Mouse (Mus musculus): Measurements from ENCODE around the gene Asb16. TPM values are rescaled to one million over a fixed set of nuclear protein-coding genes. Genes with fewer than 3 reads are reported as not detected.

Asb16 gene
- polyA plus RNA-seq, 1 experiment: not detected

GRCm38 (mm10) chr11:102323516-102323915, 55.0 kb downstream of the Asb16 start:
- no peak overlapping the region for H3K4me3 ChIP-seq (ENCODE audit: insufficient read depth, poor library complexity, severe bottlenecking)
- H3ac ChIP-seq (ENCODE audit: control insufficient read depth, insufficient read length, low read depth): no peak overlapping the region
- no peaks in the 10 kb centered on the region for H3K36me3 ChIP-seq (ENCODE audit: control insufficient read depth, insufficient read depth)
- TF ChIP-seq MYOG (IDR thresholded peaks at IDR 0.05; ENCODE audit: control insufficient read depth, extremely low read depth, insufficient read length): no peak
- TF ChIP-seq CTCF (IDR thresholded peaks at IDR 0.05; ENCODE audit: control insufficient read depth, insufficient read depth, insufficient read length): no peak
- no peak for TF ChIP-seq MAX (IDR thresholded peaks at IDR 0.05)
- no peak for TF ChIP-seq MYOD1 (IDR thresholded peaks at IDR 0.05; ENCODE audit: control insufficient read depth, insufficient read length, low read depth)
- H3K79me2 ChIP-seq (ENCODE audit: control insufficient read depth, insufficient read depth): peaks cover 7% of the 10 kb centered on the region
- H3K79me3 ChIP-seq (ENCODE audit: low read depth): peaks cover 1% of the 10 kb centered on the region
- H3K27me3 ChIP-seq (ENCODE audit: control insufficient read depth, insufficient read depth, insufficient read length): peaks cover 14% of the 10 kb centered on the region

- H3ac ChIP-seq (ENCODE audit: control insufficient read depth, insufficient read length, low read depth): no peak overlapping the region
- TF ChIP-seq CEBPB (IDR thresholded peaks at IDR 0.05; ENCODE audit: low read depth): no peak
- no peak for TF ChIP-seq CTCF (IDR thresholded peaks at IDR 0.05; ENCODE audit: control insufficient read depth, insufficient read depth, insufficient read length)
- TF ChIP-seq MAX (IDR thresholded peaks at IDR 0.05): no peak
- TF ChIP-seq FOSL1 (IDR thresholded peaks at IDR 0.05; ENCODE audit: insufficient read depth, low read length, poor library complexity, severe bottlenecking): no peak
- no peak for TF ChIP-seq MYOG (IDR thresholded peaks at IDR 0.05; ENCODE audit: control insufficient read depth, extremely low read depth, insufficient read length)
- no peak for TF ChIP-seq MYOD1 (IDR thresholded peaks at IDR 0.05; ENCODE audit: control insufficient read depth, insufficient read length, low read depth)
- TF ChIP-seq USF1 (IDR thresholded peaks at IDR 0.05; ENCODE audit: low read depth): no peak
- no peaks in the 10 kb centered on the region for H3K79me2 ChIP-seq (ENCODE audit: control insufficient read depth, insufficient read depth)
- no peaks in the 10 kb centered on the region for H3K36me3 ChIP-seq (ENCODE audit: control insufficient read depth, insufficient read depth)
- no peaks in the 10 kb centered on the region for H3K79me3 ChIP-seq (ENCODE audit: low read depth)
- peaks cover 33% of the 10 kb centered on the region for H3K27me3 ChIP-seq (ENCODE audit: control insufficient read depth, insufficient read depth, insufficient read length)
- H3K4me3 ChIP-seq (ENCODE audit: insufficient read depth, poor library complexity, severe bottlenecking): no peak overlapping the region
These were observed 58.7 kb downstream of the Asb16 start for GRCm38 (mm10) chr11:102327250-102327649.

GRCm38 (mm10) chr11:102327839-102328238, 59.3 kb downstream of the Asb16 start:
- Histone ChIP-seq H3K4me3 (ENCODE audit: insufficient read depth, poor library complexity, severe bottlenecking) (no peak overlapping the region), H3ac (ENCODE audit: control insufficient read depth, insufficient read length, low read depth) (no peak overlapping the region), H3K79me2 (ENCODE audit: control insufficient read depth, insufficient read depth) (no peaks in the 10 kb centered on the region), H3K27me3 (ENCODE audit: control insufficient read depth, insufficient read depth, insufficient read length) (peaks cover 32% of the 10 kb centered on the region), H3K36me3 (ENCODE audit: control insufficient read depth, insufficient read depth) (no peaks in the 10 kb centered on the region), H3K79me3 (ENCODE audit: low read depth) (no peaks in the 10 kb centered on the region)
- no peak for TF ChIP-seq MYOD1 (IDR thresholded peaks at IDR 0.05; ENCODE audit: control insufficient read depth, insufficient read length, low read depth)
- no peak for TF ChIP-seq USF1 (IDR thresholded peaks at IDR 0.05; ENCODE audit: low read depth)
- TF ChIP-seq CEBPB (IDR thresholded peaks at IDR 0.05; ENCODE audit: low read depth): no peak
- TF ChIP-seq FOSL1 (IDR thresholded peaks at IDR 0.05; ENCODE audit: insufficient read depth, low read length, poor library complexity, severe bottlenecking): no peak
- TF ChIP-seq MAX (IDR thresholded peaks at IDR 0.05): no peak
- TF ChIP-seq MYOG (IDR thresholded peaks at IDR 0.05; ENCODE audit: control insufficient read depth, extremely low read depth, insufficient read length): no peak
- no peak for TF ChIP-seq CTCF (IDR thresholded peaks at IDR 0.05; ENCODE audit: control insufficient read depth, insufficient read depth, insufficient read length)

Small RNA genes lying within 50 kb of the gene (microRNA-seq; reads per million reads assigned to microRNA genes)
- 0.64 reads per million, percentile 13 among the genes with 10 or more reads in this experiment for gene Mir8101 (ENCODE audit: borderline microRNAs expressed)

Other genes with a start within 250 kb of the Asb16 start
- 0.14 TPM for gene Mpp3, start 240.3 kb upstream of the Asb16 start, polyA plus RNA-seq (2012; fragmentation: generic; extraction: Trizol)
- not detected for gene Cd300lg, start 227.2 kb upstream of the Asb16 start, polyA plus RNA-seq (2012; fragmentation: generic; extraction: Trizol)
- 1.7 TPM for gene Mpp2, start 180.2 kb upstream of the Asb16 start, polyA plus RNA-seq (2012; fragmentation: generic; extraction: Trizol)
- not detected for gene Ppy, start 167.4 kb upstream of the Asb16 start, polyA plus RNA-seq (2012; fragmentation: generic; extraction: Trizol)
- not detected for gene Pyy, start 160.9 kb upstream of the Asb16 start, polyA plus RNA-seq (2012; fragmentation: generic; extraction: Trizol)
- gene Nags, start 123.2 kb upstream of the Asb16 start, polyA plus RNA-seq (2012; fragmentation: generic; extraction: Trizol): not detected
- gene Tmem101, start 112.3 kb upstream of the Asb16 start, polyA plus RNA-seq (2012; fragmentation: generic; extraction: Trizol): 25.1 TPM
- gene Lsm12, start 83.4 kb upstream of the Asb16 start, polyA plus RNA-seq (2012; fragmentation: generic; extraction: Trizol): 43.0 TPM
- 40.4 TPM for gene G6pc3, start 79.1 kb upstream of the Asb16 start, polyA plus RNA-seq (2012; fragmentation: generic; extraction: Trizol)
- gene Hdac5, start 38.6 kb upstream of the Asb16 start, polyA plus RNA-seq (2012; fragmentation: generic; extraction: Trizol): 74.9 TPM
- gene BC030867, start 19.9 kb upstream of the Asb16 start, polyA plus RNA-seq (2012; fragmentation: generic; extraction: Trizol): 12.0 TPM
- gene Tmub2, start 16.2 kb downstream of the Asb16 start, polyA plus RNA-seq (2012; fragmentation: generic; extraction: Trizol): 25.2 TPM
- 33.9 TPM for gene Atxn7l3, start 27.9 kb downstream of the Asb16 start, polyA plus RNA-seq (2012; fragmentation: generic; extraction: Trizol)
- gene Ubtf, start 51.0 kb downstream of the Asb16 start, polyA plus RNA-seq (2012; fragmentation: generic; extraction: Trizol): 70.2 TPM
- gene Slc4a1, start 97.5 kb downstream of the Asb16 start, polyA plus RNA-seq (2012; fragmentation: generic; extraction: Trizol): not detected
- 2.2 TPM for gene Rundc3a, start 124.7 kb downstream of the Asb16 start, polyA plus RNA-seq (2012; fragmentation: generic; extraction: Trizol)
- 174 TPM for gene Slc25a39, start 139.2 kb downstream of the Asb16 start, polyA plus RNA-seq (2012; fragmentation: generic; extraction: Trizol)
- 79.1 TPM for gene Grn, start 161.6 kb downstream of the Asb16 start, polyA plus RNA-seq (2012; fragmentation: generic; extraction: Trizol)
- 6.3 TPM for gene Fam171a2, start 178.9 kb downstream of the Asb16 start, polyA plus RNA-seq (2012; fragmentation: generic; extraction: Trizol)
- gene Itga2b, start 201.4 kb downstream of the Asb16 start, polyA plus RNA-seq (2012; fragmentation: generic; extraction: Trizol): 1.3 TPM